Mouse (Mus musculus): ENCODE data around the gene Met.

- TF ChIP-seq GATA1 (IDR thresholded peaks at IDR 0.05; ENCODE audit: borderline replicate concordance, low read length) (no peak), FLI1 (IDR thresholded peaks at IDR 0.05; ENCODE audit: low read length) (no peak)
Measured at GRCm38 (mm10) chr6:17451305-17451704, 12.3 kb upstream of the Met start.

Data from megakaryocyte, embryonic 14.5 days (primary cell).